ENCODE assay signal across 12 mouse cellular contexts in the genomic region with DNA sequence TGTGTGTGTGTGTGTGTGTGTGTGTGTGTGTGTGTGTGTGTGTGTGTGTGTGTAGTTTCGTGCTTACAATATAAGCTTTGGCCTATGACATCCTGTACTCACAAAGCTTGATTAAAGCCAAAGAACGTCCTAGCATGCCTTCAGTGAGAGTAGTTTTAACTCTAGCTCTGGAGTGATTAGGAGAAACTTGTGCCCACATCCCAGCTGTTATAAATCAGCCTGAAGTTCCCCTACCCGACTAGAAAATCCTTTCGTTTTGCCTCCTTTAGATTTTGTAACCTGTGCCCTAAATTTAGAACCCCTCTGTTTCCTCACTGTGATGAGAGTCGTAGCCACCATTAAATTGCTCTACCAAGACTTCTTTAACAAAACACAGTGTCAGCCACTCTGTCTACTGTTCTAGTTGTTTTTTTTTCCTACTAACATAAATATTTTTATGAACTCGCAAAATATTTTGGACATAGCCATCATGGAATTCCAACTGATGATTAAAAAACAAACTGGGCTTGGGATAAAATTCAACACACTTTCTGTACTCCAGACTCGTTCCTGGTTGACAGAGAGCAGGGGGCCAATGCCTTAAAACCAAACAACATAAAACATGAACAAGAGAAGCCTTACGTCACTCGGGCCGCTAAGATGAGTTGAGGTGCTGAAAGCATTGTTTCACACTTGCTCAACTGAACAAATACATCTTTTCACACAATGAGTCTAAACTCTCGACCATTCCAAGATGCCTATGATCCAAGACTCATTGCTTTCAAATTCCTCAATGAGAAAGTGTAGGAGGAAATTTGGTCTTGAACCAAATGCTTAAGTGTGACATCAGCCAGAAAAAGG.
DNase-seq lines count a peak whose midpoint lies in the region; ATAC-seq lines count a peak whose summit lies in the region.
"Had no signal": no experiment of that assay in that cellular context is flagged by ENCODE, and none has a peak within 500 bp of the region (broad histone marks: within the 10 kb centered on the region; RNA-seq: fewer than 3 reads in every experiment).

No protein-coding gene starts in this region.

- peak; percentile 86 for DNase-seq in heart, adult 11 months
- DNase-seq in kidney, postnatal 4 days: no peak
- peak; percentile 5 for DNase-seq in embryo, embryonic 11.5 days (ENCODE audit: low read depth, low spot score)
- DNase-seq in adipocyte (ENCODE audit: low spot score): no peak
- DNase-seq: cerebellum, adult 18-20 months; layer of hippocampus, postnatal 36 days; thymus, postnatal 25 days had no signal

- H3K27me3 ChIP-seq in heart, embryonic 11.5 days (ENCODE audit: control insufficient read depth, insufficient read depth, low read length): no peaks in the 10 kb centered on the region
- H3K27me3 ChIP-seq in kidney, embryonic 16.5 days (ENCODE audit: insufficient read depth, low read length): no peaks in the 10 kb centered on the region
- H3K27me3 ChIP-seq in limb, embryonic 13.5 days: no peaks in the 10 kb centered on the region

- WGBS in heart, embryonic 11.5 days (ENCODE audit: insufficient replicate concordance): 55% methylated on average over 11 of the region's 11 CpGs
- 29% methylated on average over 11 of the region's 11 CpGs for WGBS in kidney, embryonic 16.5 days
- 33% methylated on average over 11 of the region's 11 CpGs for WGBS in limb, embryonic 13.5 days

- no peak overlapping the region for H3K4me3 ChIP-seq in heart, embryonic 11.5 days (ENCODE audit: low read depth, low read length)
- H3K4me3 ChIP-seq in kidney, embryonic 16.5 days (ENCODE audit: low read length): no peak overlapping the region
- no peak overlapping the region for H3K4me3 ChIP-seq in limb, embryonic 13.5 days

- H3K4me2 ChIP-seq in heart, embryonic 11.5 days: no peak overlapping the region
- H3K4me2 ChIP-seq in kidney, embryonic 16.5 days (replicated peaks; ENCODE audit: low read depth, low read length): no peak overlapping the region
- H3K4me2 ChIP-seq in limb, embryonic 13.5 days (replicated peaks): no peak overlapping the region

- no peak overlapping the region for H3K27ac ChIP-seq in heart, embryonic 11.5 days (ENCODE audit: low read depth, low read length)
- peak overlapping the region; percentile 76; the same call in 1 of the 2 replicates for H3K27ac ChIP-seq in kidney, embryonic 16.5 days (ENCODE audit: low read length)
- H3K27ac ChIP-seq in limb, embryonic 13.5 days: peak overlapping the region; percentile 48
- H3K27ac ChIP-seq: hindbrain, postnatal 0 days had no signal

- no peaks in the 10 kb centered on the region for H3K9me3 ChIP-seq in heart, embryonic 11.5 days (replicated peaks; ENCODE audit: control insufficient read depth, low read length)
- H3K9me3 ChIP-seq in kidney, embryonic 16.5 days (ENCODE audit: low read length): no peaks in the 10 kb centered on the region
- no peaks in the 10 kb centered on the region for H3K9me3 ChIP-seq in limb, embryonic 13.5 days

- H3K36me3 ChIP-seq in heart, embryonic 11.5 days (ENCODE audit: control insufficient read depth, insufficient read depth, low read length): no peaks in the 10 kb centered on the region
- H3K36me3 ChIP-seq in kidney, embryonic 16.5 days (ENCODE audit: insufficient read depth, low read length): no peaks in the 10 kb centered on the region
- H3K36me3 ChIP-seq in limb, embryonic 13.5 days: no peaks in the 10 kb centered on the region

- no peaks in the 10 kb centered on the region for H3K4me1 ChIP-seq in heart, embryonic 11.5 days (ENCODE audit: control insufficient read depth, insufficient read depth, low read length)
- H3K4me1 ChIP-seq in kidney, embryonic 16.5 days (ENCODE audit: insufficient read depth, low read length): peaks cover 13% of the 10 kb centered on the region; the same call in 1 of the 2 replicates
- H3K4me1 ChIP-seq in limb, embryonic 13.5 days: peaks cover 29% of the 10 kb centered on the region

- no peak overlapping the region for H3K9ac ChIP-seq in heart, embryonic 11.5 days (ENCODE audit: low read depth, low read length)
- no peak overlapping the region for H3K9ac ChIP-seq in kidney, embryonic 16.5 days (replicated peaks; ENCODE audit: low read length)
- H3K9ac ChIP-seq in limb, embryonic 13.5 days: no peak overlapping the region

- no peak for ATAC-seq in heart, embryonic 11.5 days (replicated peaks; ENCODE audit: insufficient number of reproducible peaks, low FRiP score, low TSS enrichment)
- ATAC-seq in kidney, embryonic 16.5 days (ENCODE audit: low FRiP score, low TSS enrichment): no peak
- no peak for ATAC-seq in limb, embryonic 13.5 days (ENCODE audit: low FRiP score, low read depth)
- ATAC-seq in megakaryocyte-erythroid progenitor cell, adult 5-6 weeks (replicated peaks; ENCODE audit: low FRiP score, low TSS enrichment, poor library complexity, severe bottlenecking): no peak
- ATAC-seq: hindbrain, postnatal 0 days had no signal

Comparison
In these comparisons a context has a peak if more than half of its experiments do, and no peak if none do; other contexts are left out.
1. DNase-seq: peak in heart, adult 11 months (single experiment) and embryo, embryonic 11.5 days (single experiment); none in kidney, postnatal 4 days (0 of 2) and adipocyte (single experiment).